Comparison of ENCODE assay signal across 1 mouse cellular context in the genomic region with DNA sequence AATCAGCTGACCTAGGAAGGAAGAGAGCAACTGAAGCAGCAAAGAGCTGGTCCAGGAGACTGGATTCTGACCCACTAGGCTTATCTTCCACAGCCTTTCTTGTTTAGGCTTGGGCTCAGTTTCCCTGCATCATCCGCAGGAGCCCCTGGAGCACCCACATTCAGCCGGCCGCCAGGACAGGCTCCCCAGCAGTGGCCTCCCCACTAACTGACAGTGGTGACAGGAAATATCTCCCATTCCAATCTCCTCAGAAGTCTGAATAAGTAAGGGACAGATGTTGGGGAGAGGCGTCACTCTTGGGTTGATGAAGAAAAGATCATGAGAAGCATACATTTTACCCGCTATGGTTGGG.
TF ChIP-seq lines count a peak whose summit lies in the region.

No protein-coding gene starts in this region.

TF ChIP-seq in CH12.LX, 34 proteins besides CTCF, POLR2A, EP300 and RAD21:
- TF ChIP-seq MAX (IDR thresholded peaks at IDR 0.05; ENCODE audit: low read length) (no peak), MXI1 (IDR thresholded peaks at IDR 0.05; ENCODE audit: low read depth, low read length) (no peak), MYC (IDR thresholded peaks at IDR 0.05; ENCODE audit: low read depth, low read length) (no peak), UBTF (IDR thresholded peaks at IDR 0.05; ENCODE audit: low read depth, low read length) (peak; percentile 9; the same call in 1 of the 2 replicates), NRF1 (IDR thresholded peaks at IDR 0.05; ENCODE audit: low read depth, low read length) (no peak)
